Mouse (Mus musculus) ES-Bruce4 (cell line): ENCODE data around the gene Prpf18.

Experiments
- CTCF ChIP-seq: IDR thresholded peaks from one replicate; pipeline ENCODE4 v1.8.1; 2011; ENCODE audit warnings: low read depth, low read length
- POLR2A ChIP-seq: IDR thresholded peaks from one replicate; pipeline ENCODE4 v1.8.1; 2011; ENCODE audit warnings: low read length; ENCODE audit not compliant: insufficient read depth

- no peak for TF ChIP-seq CTCF
- no peak for TF ChIP-seq POLR2A
Measured at GRCm38 (mm10) chr2:4582930-4583329, 69.0 kb downstream of the Prpf18 start.
